Mouse (Mus musculus): Measurements from ENCODE around the gene Cbarp. TPM values are rescaled to one million over a fixed set of nuclear protein-coding genes. Genes with fewer than 3 reads are reported as not detected.

Cbarp gene
- polyA plus RNA-seq, 1 experiment from 2014 or later = 2.5 TPM

- peaks cover 9% of the 10 kb centered on the region for H3K36me3 ChIP-seq (ENCODE audit: control insufficient read depth, insufficient read depth)
- peak overlapping the region; percentile 98 for H3K27ac ChIP-seq (ENCODE audit: low read length)
- H3K9ac ChIP-seq (ENCODE audit: low read length) = peak overlapping the region; percentile 75
- no peaks in the 10 kb centered on the region for H3K27me3 ChIP-seq (ENCODE audit: control insufficient read depth, insufficient read depth, low read length)
- H3K4me1 ChIP-seq (ENCODE audit: control insufficient read depth, insufficient read depth, low read length) = peaks cover 78% of the 10 kb centered on the region
- ATAC-seq (replicated peaks; ENCODE audit: extremely low read depth, insufficient read depth, low FRiP score) = 0 out of 2 replicates have a peak, but pooled peaks have one; percentile 1
- H3K9me3 ChIP-seq (replicated peaks; ENCODE audit: control insufficient read depth, low read length) = no peaks in the 10 kb centered on the region
- peak overlapping the region; percentile 51 for H3K4me3 ChIP-seq (ENCODE audit: low read length)
- 10% methylated on average over 4 of the region's 7 CpGs for WGBS
- peak overlapping the region; percentile 74 for H3K4me2 ChIP-seq (ENCODE audit: low read depth, low read length)
Measured at GRCm38 (mm10) chr10:80161522-80162242, 21.0 kb upstream of the Cbarp start.

GRCm38 (mm10) chr10:80160455-80161371 lies 20.1 kb upstream of the Cbarp start:
- H3K4me2 ChIP-seq (ENCODE audit: low read depth, low read length) = peak overlapping the region; percentile 74
- peaks cover 17% of the 10 kb centered on the region for H3K36me3 ChIP-seq (ENCODE audit: control insufficient read depth, insufficient read depth)
- 1% methylated on average over 33 of the region's 33 CpGs for WGBS
- H3K4me1 ChIP-seq (ENCODE audit: control insufficient read depth, insufficient read depth, low read length) = peaks cover 77% of the 10 kb centered on the region
- ATAC-seq (replicated peaks; ENCODE audit: extremely low read depth, insufficient read depth, low FRiP score) = no peak
- H3K27me3 ChIP-seq (ENCODE audit: control insufficient read depth, insufficient read depth, low read length) = no peaks in the 10 kb centered on the region
- H3K27ac ChIP-seq (ENCODE audit: low read length) = peak overlapping the region; percentile 98
- peak overlapping the region; percentile 51 for H3K4me3 ChIP-seq (ENCODE audit: low read length)
- peak overlapping the region; percentile 75 for H3K9ac ChIP-seq (ENCODE audit: low read length)
- H3K9me3 ChIP-seq (replicated peaks; ENCODE audit: control insufficient read depth, low read length) = no peaks in the 10 kb centered on the region

- WGBS = under 1% methylated on average over 55 of the region's 55 CpGs
- Histone ChIP-seq H3K4me3 (ENCODE audit: low read length) (peak overlapping the region; percentile 51), H3K9ac (ENCODE audit: low read length) (peak overlapping the region; percentile 75), H3K36me3 (ENCODE audit: control insufficient read depth, insufficient read depth) (peaks cover 26% of the 10 kb centered on the region), H3K27me3 (ENCODE audit: control insufficient read depth, insufficient read depth, low read length) (no peaks in the 10 kb centered on the region), H3K27ac (ENCODE audit: low read length) (peak overlapping the region; percentile 98), H3K4me1 (ENCODE audit: control insufficient read depth, insufficient read depth, low read length) (peaks cover 79% of the 10 kb centered on the region), H3K4me2 (ENCODE audit: low read depth, low read length) (peak overlapping the region; percentile 74), H3K9me3 (replicated peaks; ENCODE audit: control insufficient read depth, low read length) (no peaks in the 10 kb centered on the region)
- peak; percentile 79 for ATAC-seq (replicated peaks; ENCODE audit: extremely low read depth, insufficient read depth, low FRiP score)
Measured at GRCm38 (mm10) chr10:80159561-80160454, 19.2 kb upstream of the Cbarp start.

GRCm38 (mm10) chr10:80159021-80159560 lies 18.5 kb upstream of the Cbarp start:
- H3K36me3 ChIP-seq (ENCODE audit: control insufficient read depth, insufficient read depth) = peaks cover 33% of the 10 kb centered on the region
- 7% methylated on average over 12 of the region's 12 CpGs for WGBS
- no peaks in the 10 kb centered on the region for H3K9me3 ChIP-seq (replicated peaks; ENCODE audit: control insufficient read depth, low read length)
- ATAC-seq (replicated peaks; ENCODE audit: extremely low read depth, insufficient read depth, low FRiP score) = peak; percentile 0; the same call in 1 of the 2 replicates
- H3K4me1 ChIP-seq (ENCODE audit: control insufficient read depth, insufficient read depth, low read length) = peaks cover 80% of the 10 kb centered on the region
- no peaks in the 10 kb centered on the region for H3K27me3 ChIP-seq (ENCODE audit: control insufficient read depth, insufficient read depth, low read length)
- H3K9ac ChIP-seq (ENCODE audit: low read length) = peak overlapping the region; percentile 49
- peak overlapping the region; percentile 98 for H3K27ac ChIP-seq (ENCODE audit: low read length)
- peak overlapping the region; percentile 51 for H3K4me3 ChIP-seq (ENCODE audit: low read length)
- peak overlapping the region; percentile 74 for H3K4me2 ChIP-seq (ENCODE audit: low read depth, low read length)

GRCm38 (mm10) chr10:80158307-80158986 lies 17.8 kb upstream of the Cbarp start:
- no peak; the same call in 1 of the 2 replicates for ATAC-seq (replicated peaks; ENCODE audit: extremely low read depth, insufficient read depth, low FRiP score)
- Histone ChIP-seq H3K4me2 (ENCODE audit: low read depth, low read length) (peak overlapping the region; percentile 74), H3K9ac (ENCODE audit: low read length) (peak overlapping the region; percentile 49), H3K27me3 (ENCODE audit: control insufficient read depth, insufficient read depth, low read length) (no peaks in the 10 kb centered on the region), H3K36me3 (ENCODE audit: control insufficient read depth, insufficient read depth) (peaks cover 39% of the 10 kb centered on the region), H3K4me3 (ENCODE audit: low read length) (no peak overlapping the region; the same call in 1 of the 2 replicates), H3K27ac (ENCODE audit: low read length) (peak overlapping the region; percentile 98), H3K4me1 (ENCODE audit: control insufficient read depth, insufficient read depth, low read length) (peaks cover 79% of the 10 kb centered on the region), H3K9me3 (replicated peaks; ENCODE audit: control insufficient read depth, low read length) (no peaks in the 10 kb centered on the region)
- WGBS = 11% methylated on average over 18 of the region's 18 CpGs

- no peaks in the 10 kb centered on the region for H3K9me3 ChIP-seq (replicated peaks; ENCODE audit: control insufficient read depth, low read length)
- peak overlapping the region; percentile 52; the same call in 1 of the 2 replicates for H3K9ac ChIP-seq (ENCODE audit: low read length)
- H3K27me3 ChIP-seq (ENCODE audit: control insufficient read depth, insufficient read depth, low read length) = no peaks in the 10 kb centered on the region
- H3K4me1 ChIP-seq (ENCODE audit: control insufficient read depth, insufficient read depth, low read length) = peaks cover 86% of the 10 kb centered on the region
- ATAC-seq (replicated peaks; ENCODE audit: extremely low read depth, insufficient read depth, low FRiP score) = no peak
- WGBS = 53% methylated on average over 15 of the region's 15 CpGs
- no peak overlapping the region for H3K4me3 ChIP-seq (ENCODE audit: low read length)
- no peak overlapping the region for H3K4me2 ChIP-seq (ENCODE audit: low read depth, low read length)
- peaks cover 50% of the 10 kb centered on the region for H3K36me3 ChIP-seq (ENCODE audit: control insufficient read depth, insufficient read depth)
- peak overlapping the region; percentile 74 for H3K27ac ChIP-seq (ENCODE audit: low read length)
Measured at GRCm38 (mm10) chr10:80157141-80157929, 16.7 kb upstream of the Cbarp start.

GRCm38 (mm10) chr10:80156752-80157053 lies 16.1 kb upstream of the Cbarp start:
- no peak overlapping the region for H3K4me3 ChIP-seq (ENCODE audit: low read length)
- 40% methylated on average over 7 of the region's 7 CpGs for WGBS
- peak overlapping the region; percentile 14; the same call in 1 of the 2 replicates for H3K9ac ChIP-seq (ENCODE audit: low read length)
- H3K4me1 ChIP-seq (ENCODE audit: control insufficient read depth, insufficient read depth, low read length) = peaks cover 86% of the 10 kb centered on the region
- no peaks in the 10 kb centered on the region for H3K27me3 ChIP-seq (ENCODE audit: control insufficient read depth, insufficient read depth, low read length)
- no peaks in the 10 kb centered on the region for H3K9me3 ChIP-seq (replicated peaks; ENCODE audit: control insufficient read depth, low read length)
- H3K36me3 ChIP-seq (ENCODE audit: control insufficient read depth, insufficient read depth) = peaks cover 51% of the 10 kb centered on the region
- H3K4me2 ChIP-seq (ENCODE audit: low read depth, low read length) = no peak overlapping the region
- no peak for ATAC-seq (replicated peaks; ENCODE audit: extremely low read depth, insufficient read depth, low FRiP score)
- peak overlapping the region; percentile 74 for H3K27ac ChIP-seq (ENCODE audit: low read length)
